Mouse (Mus musculus): ENCODE measurements around the gene Rhof. TPM values are rescaled to one million over a fixed set of nuclear protein-coding genes. Genes with fewer than 3 reads are reported as not detected.

Rhof gene
- total RNA-seq, 1 experiment from 2014 or later: 3.4 TPM

GRCm38 (mm10) chr5:123118826-123119225 lies 13.7 kb downstream of the Rhof start:
- ATAC-seq (replicated peaks; ENCODE audit: low read depth, poor library complexity, severe bottlenecking): peak; percentile 90

- ATAC-seq (replicated peaks; ENCODE audit: low read depth, poor library complexity, severe bottlenecking): no peak
Observed at GRCm38 (mm10) chr5:123117773-123118172, 14.7 kb downstream of the Rhof start.

GRCm38 (mm10) chr5:123117257-123117656 lies 15.2 kb downstream of the Rhof start:
- peak; percentile 66 for ATAC-seq (replicated peaks; ENCODE audit: low read depth, poor library complexity, severe bottlenecking)

GRCm38 (mm10) chr5:123116080-123116479 lies 16.4 kb downstream of the Rhof start:
- no peak for ATAC-seq (replicated peaks; ENCODE audit: low read depth, poor library complexity, severe bottlenecking)

- no peak for ATAC-seq (replicated peaks; ENCODE audit: low read depth, poor library complexity, severe bottlenecking)
Observed at GRCm38 (mm10) chr5:123114924-123115323, 17.6 kb downstream of the Rhof start.

- no peak for ATAC-seq (replicated peaks; ENCODE audit: low read depth, poor library complexity, severe bottlenecking)
Observed at GRCm38 (mm10) chr5:123114109-123114508, 18.4 kb downstream of the Rhof start.

GRCm38 (mm10) chr5:123110296-123110721 lies 22.2 kb downstream of the Rhof start:
- no peak for ATAC-seq (replicated peaks; ENCODE audit: low read depth, poor library complexity, severe bottlenecking)

GRCm38 (mm10) chr5:123109452-123110203 lies 22.9 kb downstream of the Rhof start:
- no peak for ATAC-seq (replicated peaks; ENCODE audit: low read depth, poor library complexity, severe bottlenecking)

GRCm38 (mm10) chr5:123104769-123105168 lies 27.7 kb downstream of the Rhof start:
- ATAC-seq (replicated peaks; ENCODE audit: low read depth, poor library complexity, severe bottlenecking): no peak

GRCm38 (mm10) chr5:123103556-123103955 lies 28.9 kb downstream of the Rhof start:
- no peak for ATAC-seq (replicated peaks; ENCODE audit: low read depth, poor library complexity, severe bottlenecking)

- peak; percentile 95 for ATAC-seq (replicated peaks; ENCODE audit: low read depth, poor library complexity, severe bottlenecking)
Observed at GRCm38 (mm10) chr5:123102376-123102775, 30.1 kb downstream of the Rhof start.

GRCm38 (mm10) chr5:123098487-123098886 lies 34.0 kb downstream of the Rhof start:
- no peak for ATAC-seq (replicated peaks; ENCODE audit: low read depth, poor library complexity, severe bottlenecking)

- ATAC-seq (replicated peaks; ENCODE audit: low read depth, poor library complexity, severe bottlenecking): no peak
Observed at GRCm38 (mm10) chr5:123096299-123096698, 36.2 kb downstream of the Rhof start.

GRCm38 (mm10) chr5:123094238-123094991 lies 38.1 kb downstream of the Rhof start:
- ATAC-seq (replicated peaks; ENCODE audit: low read depth, poor library complexity, severe bottlenecking): peak; percentile 61

GRCm38 (mm10) chr5:123093077-123093633 lies 39.3 kb downstream of the Rhof start:
- peak; percentile 41; the same call in 1 of the 2 replicates for ATAC-seq (replicated peaks; ENCODE audit: low read depth, poor library complexity, severe bottlenecking)

- no peak for ATAC-seq (replicated peaks; ENCODE audit: low read depth, poor library complexity, severe bottlenecking)
Observed at GRCm38 (mm10) chr5:123090560-123091306, 41.8 kb downstream of the Rhof start.

GRCm38 (mm10) chr5:123088784-123089183 lies 43.7 kb downstream of the Rhof start:
- no peak for ATAC-seq (replicated peaks; ENCODE audit: low read depth, poor library complexity, severe bottlenecking)

- ATAC-seq (replicated peaks; ENCODE audit: low read depth, poor library complexity, severe bottlenecking): no peak
Observed at GRCm38 (mm10) chr5:123086501-123086900, 46.0 kb downstream of the Rhof start.

GRCm38 (mm10) chr5:123083340-123084050 lies 49.0 kb downstream of the Rhof start:
- no peak for ATAC-seq (replicated peaks; ENCODE audit: low read depth, poor library complexity, severe bottlenecking)

- no peak for ATAC-seq (replicated peaks; ENCODE audit: low read depth, poor library complexity, severe bottlenecking)
Observed at GRCm38 (mm10) chr5:123080510-123080909, 52.0 kb downstream of the Rhof start.

All from common myeloid progenitor, adult 5-6 weeks (primary cell).